Mouse (Mus musculus): ENCODE data around the gene Pcyt1a. TPM values are rescaled to one million over a fixed set of nuclear protein-coding genes. Genes with fewer than 3 reads are reported as not detected.

Gene Pcyt1a
- polyA plus RNA-seq (2015; fragmentation: Nextera tagmentation; extraction: Ambion mirVana) = 39.4 and 42.7 TPM in 2 replicates

DNA sequence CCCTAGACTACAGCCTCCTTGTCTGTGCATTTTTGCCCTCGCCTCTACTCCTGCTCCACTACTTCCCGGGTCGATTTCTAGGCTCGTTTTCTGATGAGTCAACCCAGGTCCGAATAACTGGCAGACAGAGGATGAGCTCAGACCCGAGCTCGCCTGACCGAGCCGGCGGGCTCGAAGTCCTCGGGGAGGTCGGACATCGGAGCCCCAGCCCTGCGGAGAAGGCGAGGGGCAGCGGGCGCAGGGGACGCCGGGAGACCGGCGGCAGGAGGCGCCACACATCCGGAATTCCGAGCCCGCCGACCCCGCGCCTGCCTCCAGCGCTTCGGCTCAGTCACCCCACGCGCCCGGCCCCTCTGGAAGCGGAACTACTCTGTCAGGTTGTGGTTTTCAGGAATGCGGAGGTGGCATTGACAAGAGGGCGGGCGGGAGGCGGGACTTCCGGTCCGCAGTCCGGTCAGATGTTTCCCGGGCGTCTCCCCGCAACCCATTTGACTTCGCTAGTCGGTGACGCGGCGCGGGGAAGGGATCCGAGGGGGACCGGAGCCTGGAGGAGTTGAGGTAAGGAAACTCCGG, at the start of gene Pcyt1a:
Pcyt1a (plus strand) TSS at position 448 of the 573 bp plus-strand sequence.
- under 1% methylated on average over 54 of the region's 54 CpGs for WGBS
- peaks cover 10% of the 10 kb centered on the region; the same call in 1 of the 2 replicates for H3K4me1 ChIP-seq

DNA sequence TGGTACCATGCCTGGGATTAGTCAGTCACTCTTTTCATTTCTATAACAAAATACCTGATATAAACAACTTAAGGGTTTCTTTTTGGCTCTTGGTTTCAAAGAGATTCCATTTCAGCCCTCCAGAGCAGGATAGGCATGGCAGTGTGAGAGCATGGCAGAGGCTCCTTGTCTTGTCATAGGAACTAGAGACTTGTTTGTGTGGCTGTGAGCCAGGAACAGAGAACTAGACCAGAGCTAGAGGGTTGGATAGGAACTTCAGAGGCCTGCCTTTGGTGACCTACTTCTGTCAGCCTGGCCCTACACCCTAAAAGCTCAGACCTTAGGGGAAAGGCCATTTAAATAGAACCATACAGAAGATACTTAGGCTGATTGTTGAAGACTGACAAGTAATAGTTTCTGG, 47.8 kb upstream of the Pcyt1a start:
- ATAC-seq (ENCODE audit: insufficient read depth, low FRiP score, low read depth) = no peak
- no peaks in the 10 kb centered on the region for H3K27me3 ChIP-seq (replicated peaks)
- no peak overlapping the region for H3K27ac ChIP-seq
- H3K4me2 ChIP-seq = no peak overlapping the region
- H3K4me1 ChIP-seq = no peaks in the 10 kb centered on the region
- no peak overlapping the region for H3K4me3 ChIP-seq (replicated peaks)
- H3K36me3 ChIP-seq = peaks cover 28% of the 10 kb centered on the region
- no peaks in the 10 kb centered on the region for H3K9me3 ChIP-seq
- H3K9ac ChIP-seq = no peak overlapping the region

More for the DNA sequence above, at the start of gene Pcyt1a:
- Histone ChIP-seq H3K27me3 (replicated peaks) (no peaks in the 10 kb centered on the region), H3K4me3 (replicated peaks) (peak within 1 kb of the TSS; percentile 89), H3K4me2 (peak within 1 kb of the TSS; percentile 92), H3K9me3 (no peaks in the 10 kb centered on the region), H3K9ac (peak within 1 kb of the TSS; percentile 80), H3K36me3 (no peaks in the 10 kb centered on the region), H3K27ac (peak within 1 kb of the TSS; percentile 91)
- peak; percentile 97 for ATAC-seq (ENCODE audit: insufficient read depth, low FRiP score, low read depth)

DNA sequence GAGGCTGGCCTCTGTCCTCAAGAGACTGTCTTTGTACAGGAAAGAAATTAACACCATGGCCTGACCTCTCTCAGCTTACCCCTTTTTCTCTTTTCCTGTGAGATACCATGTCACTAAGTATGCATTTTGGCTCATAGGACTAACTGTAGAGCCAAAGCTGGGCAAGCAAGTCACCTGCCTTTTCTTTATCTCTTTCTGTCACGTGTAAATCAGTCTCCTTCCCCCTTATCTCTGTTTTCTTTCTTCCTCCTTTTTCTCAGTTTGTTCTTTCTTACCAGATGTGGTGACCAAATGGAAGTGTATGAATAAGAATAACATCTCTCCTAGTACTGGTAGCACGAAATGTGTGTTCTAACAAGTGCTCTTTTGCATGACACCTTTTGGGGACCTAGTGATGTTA, 45.8 kb upstream of the Pcyt1a start:
- peaks cover 15% of the 10 kb centered on the region for H3K36me3 ChIP-seq
- H3K9me3 ChIP-seq = no peaks in the 10 kb centered on the region
- H3K4me2 ChIP-seq = no peak overlapping the region
- H3K4me1 ChIP-seq = no peaks in the 10 kb centered on the region
- H3K27me3 ChIP-seq (replicated peaks) = no peaks in the 10 kb centered on the region
- H3K27ac ChIP-seq = no peak overlapping the region
- H3K4me3 ChIP-seq (replicated peaks) = no peak overlapping the region
- no peak for ATAC-seq (ENCODE audit: insufficient read depth, low FRiP score, low read depth)
- 73% methylated on average over 2 of the region's 2 CpGs for WGBS
- no peak overlapping the region for H3K9ac ChIP-seq

- H3K27ac ChIP-seq = no peak overlapping the region
- H3K4me2 ChIP-seq = no peak overlapping the region
- WGBS = 88% methylated on average over 3 of the region's 3 CpGs
- ATAC-seq (ENCODE audit: insufficient read depth, low FRiP score, low read depth) = no peak
- H3K9me3 ChIP-seq = no peaks in the 10 kb centered on the region
- H3K36me3 ChIP-seq = peaks cover 10% of the 10 kb centered on the region
- no peaks in the 10 kb centered on the region for H3K4me1 ChIP-seq
- no peaks in the 10 kb centered on the region for H3K27me3 ChIP-seq (replicated peaks)
- H3K9ac ChIP-seq = no peak overlapping the region
- H3K4me3 ChIP-seq (replicated peaks) = no peak overlapping the region
These were observed 43.9 kb upstream of the Pcyt1a start for GRCm38 (mm10) chr16:32386826-32387225.

- H3K9me3 ChIP-seq = no peaks in the 10 kb centered on the region
- no peaks in the 10 kb centered on the region for H3K4me1 ChIP-seq
- no peak overlapping the region for H3K4me3 ChIP-seq (replicated peaks)
- peaks cover 10% of the 10 kb centered on the region; the same call in 1 of the 2 replicates for H3K36me3 ChIP-seq
- H3K27me3 ChIP-seq (replicated peaks) = no peaks in the 10 kb centered on the region
- no peak overlapping the region for H3K9ac ChIP-seq
- H3K27ac ChIP-seq = no peak overlapping the region
- H3K4me2 ChIP-seq = no peak overlapping the region
- ATAC-seq (ENCODE audit: insufficient read depth, low FRiP score, low read depth) = no peak
These were observed 41.7 kb upstream of the Pcyt1a start for GRCm38 (mm10) chr16:32389049-32389448.

DNA sequence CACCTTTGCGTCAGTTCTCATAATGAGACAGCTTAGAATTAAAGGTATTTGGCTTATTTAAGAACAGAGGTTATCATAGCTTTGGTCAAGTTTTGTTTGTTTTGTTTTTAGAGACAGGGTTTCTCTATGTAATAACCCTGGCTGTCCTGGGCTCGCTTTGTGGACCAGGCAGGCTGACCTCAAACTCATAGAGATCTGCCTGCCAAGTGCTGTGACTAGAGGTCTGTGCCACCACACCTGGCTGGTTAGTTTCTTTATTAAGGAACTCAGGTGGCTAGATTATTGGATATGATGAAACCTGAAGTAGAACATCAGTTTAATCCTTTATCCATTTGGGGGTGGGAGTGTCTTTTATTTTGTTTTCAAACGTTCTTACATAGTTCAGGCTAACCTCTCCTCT, 40.9 kb upstream of the Pcyt1a start:
- Histone ChIP-seq H3K27ac (no peak overlapping the region), H3K4me1 (no peaks in the 10 kb centered on the region), H3K4me2 (no peak overlapping the region), H3K27me3 (replicated peaks) (no peaks in the 10 kb centered on the region), H3K9me3 (no peaks in the 10 kb centered on the region), H3K9ac (no peak overlapping the region), H3K36me3 (peaks cover 8% of the 10 kb centered on the region; the same call in 1 of the 2 replicates), H3K4me3 (replicated peaks) (no peak overlapping the region)
- no peak for ATAC-seq (ENCODE audit: insufficient read depth, low FRiP score, low read depth)
- 74% methylated on average over 3 of the region's 3 CpGs for WGBS

DNA sequence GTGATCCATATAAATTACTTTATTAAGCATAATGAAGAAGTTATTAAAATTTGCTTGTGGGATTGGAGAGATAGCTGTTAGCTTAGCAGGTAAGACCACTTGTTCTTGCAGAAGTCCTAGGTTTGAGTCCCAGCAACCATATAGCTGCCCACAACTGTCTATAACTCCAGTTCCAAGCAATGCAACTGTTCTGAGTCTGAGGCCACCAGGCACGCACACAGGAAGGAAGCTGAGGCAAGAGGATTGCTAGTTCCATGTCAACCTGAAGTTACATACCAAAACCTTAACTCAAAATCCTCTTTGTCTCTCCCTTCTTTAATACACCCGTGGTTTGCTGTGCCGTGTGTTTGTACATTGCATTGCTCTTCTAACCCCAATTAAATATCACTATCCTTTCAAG, 39.8 kb upstream of the Pcyt1a start:
- Histone ChIP-seq H3K27me3 (replicated peaks) (no peaks in the 10 kb centered on the region), H3K9ac (no peak overlapping the region), H3K27ac (no peak overlapping the region), H3K4me2 (no peak overlapping the region), H3K36me3 (0 out of 2 replicates have a peak, but pooled peaks cover 5% of the 10 kb centered on the region), H3K9me3 (no peaks in the 10 kb centered on the region), H3K4me3 (replicated peaks) (no peak overlapping the region), H3K4me1 (no peaks in the 10 kb centered on the region)
- 87% methylated on average over 3 of the region's 3 CpGs for WGBS
- ATAC-seq (ENCODE audit: insufficient read depth, low FRiP score, low read depth) = no peak

DNA sequence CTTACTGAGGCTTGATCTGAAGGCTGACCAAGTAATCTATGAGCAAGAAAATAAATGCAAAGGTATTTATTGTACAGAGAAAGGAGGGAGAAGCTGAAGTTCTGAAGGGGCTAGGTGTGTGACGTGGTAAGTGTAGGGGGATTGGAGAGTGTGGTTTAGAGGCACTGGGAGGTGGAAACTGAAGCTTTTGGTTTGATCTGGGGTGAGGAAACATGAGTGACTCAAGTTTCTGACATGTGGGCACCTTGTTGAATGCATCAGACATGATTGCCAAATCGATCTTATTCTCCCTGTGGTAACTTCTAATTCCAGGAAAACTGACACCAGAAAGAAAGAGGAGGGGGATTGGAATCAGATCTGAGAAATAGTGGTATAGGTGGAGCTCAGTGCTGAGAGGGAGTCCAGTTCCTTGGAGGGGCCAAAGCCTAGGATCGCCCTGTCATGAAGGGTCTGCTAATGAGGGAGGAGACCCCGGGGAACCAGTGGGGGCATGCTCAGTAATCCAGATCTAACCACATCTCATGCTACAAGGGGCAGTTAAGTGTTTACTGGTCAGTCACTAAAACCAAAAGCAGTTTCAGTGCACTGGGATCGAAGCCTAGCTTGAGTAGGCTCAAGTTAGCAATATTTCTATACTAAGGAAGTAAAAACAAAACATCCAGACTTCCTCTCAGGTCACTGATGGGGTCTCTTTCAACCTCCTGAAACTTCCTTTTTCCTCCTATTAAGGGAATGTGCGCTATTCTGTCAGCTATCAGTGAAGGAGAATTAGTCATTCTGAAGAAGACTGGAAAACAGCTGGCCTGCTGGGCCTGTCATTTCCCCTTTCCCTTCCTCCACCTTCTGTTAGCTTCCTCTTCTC, 34.8 kb upstream of the Pcyt1a start:
- Histone ChIP-seq H3K4me3 (replicated peaks) (no peak overlapping the region), H3K36me3 (0 out of 2 replicates have a peak, but pooled peaks cover 4% of the 10 kb centered on the region), H3K9ac (no peak overlapping the region), H3K27me3 (replicated peaks) (no peaks in the 10 kb centered on the region), H3K9me3 (no peaks in the 10 kb centered on the region), H3K4me1 (no peaks in the 10 kb centered on the region), H3K4me2 (no peak overlapping the region), H3K27ac (no peak overlapping the region; the same call in 1 of the 2 replicates)
- ATAC-seq (ENCODE audit: insufficient read depth, low FRiP score, low read depth) = no peak
- 58% methylated on average over 6 of the region's 6 CpGs for WGBS

DNA sequence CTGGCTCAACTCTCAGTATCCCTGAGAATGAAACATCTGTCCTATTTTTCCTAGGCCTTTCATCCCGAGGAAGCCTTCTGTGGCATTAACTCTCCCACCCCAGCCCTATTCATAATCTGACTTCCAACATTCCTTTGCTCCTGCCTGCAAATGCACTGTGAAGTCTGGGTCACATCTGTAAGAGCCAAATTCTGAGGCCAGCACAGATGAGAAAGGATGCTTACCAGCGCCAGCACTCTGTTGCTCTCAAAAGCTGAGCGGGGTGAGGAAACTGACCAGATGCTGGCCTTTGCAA, 34.2 kb upstream of the Pcyt1a start:
- 53% methylated on average over 3 of the region's 3 CpGs for WGBS
- Histone ChIP-seq H3K4me3 (replicated peaks) (no peak overlapping the region), H3K36me3 (0 out of 2 replicates have a peak, but pooled peaks cover 3% of the 10 kb centered on the region), H3K27ac (peak overlapping the region; percentile 51; the same call in 1 of the 2 replicates), H3K9me3 (no peaks in the 10 kb centered on the region), H3K4me1 (no peaks in the 10 kb centered on the region), H3K4me2 (no peak overlapping the region), H3K9ac (no peak overlapping the region), H3K27me3 (replicated peaks) (no peaks in the 10 kb centered on the region)
- ATAC-seq (ENCODE audit: insufficient read depth, low FRiP score, low read depth) = no peak

DNA sequence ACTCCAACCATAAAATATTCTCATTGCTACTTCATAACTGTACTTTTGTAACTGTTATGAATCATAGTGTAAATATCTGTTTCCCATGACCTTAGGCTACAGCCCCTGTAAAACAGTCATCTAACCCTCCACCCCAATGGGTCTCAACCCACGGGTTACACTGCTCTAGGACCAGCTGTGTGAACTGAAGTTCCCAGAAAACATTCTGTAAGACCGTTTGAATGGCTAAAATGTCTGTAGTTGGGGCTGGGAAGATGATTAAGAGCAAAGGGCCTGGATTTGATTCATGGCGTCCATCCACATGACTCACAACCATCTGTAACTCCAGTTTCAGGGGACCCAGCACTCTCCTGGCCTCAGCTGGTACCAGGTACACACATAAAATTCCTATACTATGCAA, 32.5 kb upstream of the Pcyt1a start:
- 74% methylated on average over 3 of the region's 3 CpGs for WGBS
- ATAC-seq (ENCODE audit: insufficient read depth, low FRiP score, low read depth) = no peak
- no peak overlapping the region for H3K27ac ChIP-seq
- no peak overlapping the region for H3K9ac ChIP-seq
- no peak overlapping the region for H3K4me3 ChIP-seq (replicated peaks)
- no peak overlapping the region for H3K4me2 ChIP-seq
- no peaks in the 10 kb centered on the region for H3K9me3 ChIP-seq
- H3K36me3 ChIP-seq = 0 out of 2 replicates have a peak, but pooled peaks cover 3% of the 10 kb centered on the region
- H3K4me1 ChIP-seq = no peaks in the 10 kb centered on the region
- no peaks in the 10 kb centered on the region for H3K27me3 ChIP-seq (replicated peaks)

GRCm38 (mm10) chr16:32400267-32400666, 30.5 kb upstream of the Pcyt1a start, which contains the start of gene Tm4sf19:
Tm4sf19 (plus strand) TSS chr16:32400506.
- Histone ChIP-seq H3K9ac (no peak within 1 kb of the TSS), H3K27ac (no peak within 1 kb of the TSS), H3K27me3 (replicated peaks) (no peaks in the 10 kb centered on the region), H3K36me3 (no peaks in the 10 kb centered on the region), H3K4me2 (no peak within 1 kb of the TSS), H3K9me3 (no peaks in the 10 kb centered on the region), H3K4me1 (no peaks in the 10 kb centered on the region), H3K4me3 (replicated peaks) (no peak within 1 kb of the TSS)
- 64% methylated on average over 7 of the region's 7 CpGs for WGBS
- no peak for ATAC-seq (ENCODE audit: insufficient read depth, low FRiP score, low read depth)

DNA sequence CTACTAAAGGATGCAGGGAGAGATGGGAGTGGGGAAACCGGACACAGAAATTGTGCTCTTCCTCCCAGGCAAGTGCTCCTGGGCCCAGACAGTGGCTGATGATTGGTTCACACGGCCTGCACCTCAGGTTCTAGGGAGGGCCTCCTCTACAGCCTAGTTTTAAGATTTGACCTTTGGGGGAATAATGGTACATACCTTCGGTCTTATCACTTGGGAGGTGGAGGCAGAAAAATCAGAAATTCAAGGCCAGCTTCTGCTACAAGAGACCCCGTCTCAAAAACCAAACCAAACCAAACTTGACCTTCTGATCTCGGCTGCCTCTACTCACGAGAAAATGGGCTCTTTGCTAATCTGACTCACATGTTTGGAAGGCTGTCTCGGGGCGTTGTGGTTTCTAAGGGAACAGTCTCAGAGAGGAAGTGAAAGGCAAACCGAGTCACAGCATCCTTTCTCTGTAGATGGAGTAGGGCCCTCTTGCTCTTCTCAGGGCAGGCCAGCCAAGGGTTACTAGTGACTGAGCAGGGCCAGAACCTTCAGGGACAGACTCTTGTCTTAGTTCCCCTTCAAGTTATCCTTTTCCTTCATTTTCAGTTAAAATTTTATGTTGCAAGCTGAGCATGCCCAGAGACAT, 29.3 kb upstream of the Pcyt1a start:
- no peaks in the 10 kb centered on the region for H3K36me3 ChIP-seq
- H3K4me3 ChIP-seq (replicated peaks) = no peak overlapping the region
- ATAC-seq (ENCODE audit: insufficient read depth, low FRiP score, low read depth) = no peak
- no peaks in the 10 kb centered on the region for H3K9me3 ChIP-seq
- H3K9ac ChIP-seq = no peak overlapping the region
- H3K4me1 ChIP-seq = no peaks in the 10 kb centered on the region
- 71% methylated on average over 9 of the region's 9 CpGs for WGBS
- no peak overlapping the region for H3K27ac ChIP-seq
- no peak overlapping the region for H3K4me2 ChIP-seq
- H3K27me3 ChIP-seq (replicated peaks) = no peaks in the 10 kb centered on the region
